Mouse (Mus musculus): Measurements from ENCODE around the gene Coq9. TPM values are rescaled to one million over a fixed set of nuclear protein-coding genes. Genes with fewer than 3 reads are reported as not detected.
"Not testable (repeated sequence)": the region's sequence is repeated elsewhere in the genome, so short reads cannot be mapped to it uniquely, and the experiment has no call there.

Coq9 gene
- total and polyA plus RNA-seq, 3 experiments: 91.9 to 169 TPM; not detected in 1

DNA sequence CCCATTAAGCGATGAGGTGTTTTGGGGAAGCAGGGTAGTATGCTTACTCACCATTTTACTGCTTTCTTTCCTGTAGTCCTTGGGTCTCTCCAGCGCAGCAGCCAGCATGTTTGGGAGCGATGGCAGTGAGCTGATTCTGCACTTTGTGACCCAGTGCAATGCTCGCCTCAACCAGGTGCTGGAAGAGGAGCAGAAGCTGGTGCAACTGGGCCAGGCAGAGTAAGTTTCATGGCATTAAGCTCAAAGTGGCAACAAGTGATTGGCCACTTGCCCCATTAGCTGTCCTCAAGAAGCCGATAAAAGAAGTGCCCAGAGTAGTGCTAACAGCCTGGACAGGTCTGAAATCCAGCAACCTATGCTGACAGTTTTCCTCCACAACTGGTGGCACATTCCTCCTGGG is 11.9 kb downstream of the Coq9 start:
- H3K4me3 ChIP-seq (ENCODE audit: control insufficient read depth in 1 of 2, insufficient read depth in 1 of 2, low read depth in 2 of 2, low read length in 2 of 2): no peak overlapping the region
- H3K27me3 ChIP-seq (ENCODE audit: control insufficient read depth in 1 of 2, insufficient read depth in 2 of 2, low read length in 2 of 2): no peaks in the 10 kb centered on the region
- peaks cover 0 to 10% of the 10 kb centered on the region in 2 experiments; a peak in 2 of 4 replicates for H3K36me3 ChIP-seq (ENCODE audit: control insufficient read depth in 1 of 2, insufficient read depth in 2 of 2, low read length in 2 of 2)
- no peaks in the 10 kb centered on the region for H3K9me3 ChIP-seq (replicated peaks; ENCODE audit: insufficient read depth, low read length)
- no peak overlapping the region for H3K27ac ChIP-seq (ENCODE audit: control insufficient read depth, low read depth, low read length)
- H3K4me1 ChIP-seq (ENCODE audit: control insufficient read depth in 1 of 2, insufficient read depth in 2 of 2, low read length in 2 of 2): no peaks in the 10 kb centered on the region
- no peak overlapping the region for H3K9ac ChIP-seq (ENCODE audit: control insufficient read depth, low read depth, low read length, poor library complexity, severe bottlenecking)
- TF ChIP-seq ZMIZ1 (IDR thresholded peaks at IDR 0.05; ENCODE audit: low read depth, low read length) (no peak), MAFK (IDR thresholded peaks at IDR 0.05; ENCODE audit: borderline replicate concordance, low read depth, low read length) (no peak), JUND (IDR thresholded peaks at IDR 0.05; ENCODE audit: low read depth, low read length) (no peak), POLR2A (IDR thresholded peaks at IDR 0.05; ENCODE audit: control insufficient read depth in 1 of 2, insufficient read depth in 1 of 2, low read depth in 1 of 2, low read length in 2 of 2, poor library complexity in 1 of 2) (no peak)
- no peak for DNase-seq (ENCODE audit: low read depth, low spot score)
- H3K79me2 ChIP-seq (ENCODE audit: control insufficient read depth, insufficient read depth, low read length, poor library complexity): no peaks in the 10 kb centered on the region

DNA sequence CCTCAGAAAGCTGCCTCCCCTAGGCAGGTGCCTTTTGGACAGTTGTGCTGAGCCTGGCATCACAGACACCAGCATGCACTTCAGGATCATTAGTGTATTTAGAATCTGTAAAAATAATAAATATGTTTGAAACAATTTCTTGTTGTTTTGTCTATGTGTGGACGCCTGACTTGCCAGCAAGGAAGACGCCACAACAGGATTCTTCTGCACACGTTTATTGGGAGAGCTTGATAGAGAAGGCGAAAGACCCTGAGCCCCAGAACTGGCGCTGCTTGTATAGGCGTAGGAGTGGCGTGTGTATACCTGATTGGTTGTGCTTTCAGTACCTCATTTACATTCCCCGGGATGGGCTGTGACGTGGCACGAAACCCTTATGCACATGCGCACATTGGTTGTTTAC is 16.6 kb downstream of the Coq9 start:
- H3K9me3 ChIP-seq (replicated peaks; ENCODE audit: insufficient read depth, low read length); H3K4me3 ChIP-seq (ENCODE audit: control insufficient read depth in 1 of 2, insufficient read depth in 1 of 2, low read depth in 2 of 2, low read length in 2 of 2); H3K27me3 ChIP-seq (ENCODE audit: control insufficient read depth in 1 of 2, insufficient read depth in 2 of 2, low read length in 2 of 2); DNase-seq (ENCODE audit: low read depth, low spot score); H3K27ac ChIP-seq (ENCODE audit: control insufficient read depth, low read depth, low read length); H3K9ac ChIP-seq (ENCODE audit: control insufficient read depth, low read depth, low read length, poor library complexity, severe bottlenecking); H3K36me3 ChIP-seq (ENCODE audit: control insufficient read depth in 1 of 2, insufficient read depth in 2 of 2, low read length in 2 of 2); H3K4me1 ChIP-seq (ENCODE audit: control insufficient read depth in 1 of 2, insufficient read depth in 2 of 2, low read length in 2 of 2): not testable (repeated sequence)
- peaks cover 17% of the 10 kb centered on the region for H3K79me2 ChIP-seq (ENCODE audit: control insufficient read depth, insufficient read depth, low read length, poor library complexity)

- no peaks in the 10 kb centered on the region for H3K27me3 ChIP-seq (ENCODE audit: control insufficient read depth in 1 of 2, insufficient read depth in 2 of 2, low read length in 2 of 2)
- no peaks in the 10 kb centered on the region for H3K4me1 ChIP-seq (ENCODE audit: control insufficient read depth in 1 of 2, insufficient read depth in 2 of 2, low read length in 2 of 2)
- peak overlapping the region; percentile 67 to 97 for H3K4me3 ChIP-seq (ENCODE audit: control insufficient read depth in 1 of 2, insufficient read depth in 1 of 2, low read depth in 2 of 2, low read length in 2 of 2)
- peak overlapping the region; percentile 32; the same call in 1 of the 2 replicates for H3K27ac ChIP-seq (ENCODE audit: control insufficient read depth, low read depth, low read length)
- no peaks in the 10 kb centered on the region for H3K9me3 ChIP-seq (replicated peaks; ENCODE audit: insufficient read depth, low read length)
- TF ChIP-seq POLR2AphosphoS5 (IDR thresholded peaks at IDR 0.05; ENCODE audit: borderline replicate concordance, low read depth, low read length) (no peak), MEF2A (IDR thresholded peaks at IDR 0.05; ENCODE audit: extremely low read depth, insufficient replicate concordance, low read depth, low read length, poor library complexity, severe bottlenecking) (no peak), RCOR1 (IDR thresholded peaks at IDR 0.05; ENCODE audit: low read depth, low read length) (no peak), MAX (IDR thresholded peaks at IDR 0.05; ENCODE audit: low read length) (no peak), ETS1 (IDR thresholded peaks at IDR 0.05; ENCODE audit: low read depth, low read length) (no peak), ZMIZ1 (IDR thresholded peaks at IDR 0.05; ENCODE audit: low read depth, low read length) (no peak), TAL1 (IDR thresholded peaks at IDR 0.05; ENCODE audit: low read length) (no peak), BHLHE40 (IDR thresholded peaks at IDR 0.05; ENCODE audit: borderline replicate concordance, low read depth, low read length) (no peak), POLR2A (IDR thresholded peaks at IDR 0.05; ENCODE audit: control insufficient read depth in 1 of 2, insufficient read depth in 1 of 2, low read depth in 1 of 2, low read length in 2 of 2, poor library complexity in 1 of 2) (no peak), CTCF (IDR thresholded peaks at IDR 0.05 in 2 of 3, conservative IDR thresholded peaks at IDR 0.05 in 1 of 3; ENCODE audit: control insufficient read depth in 1 of 3, insufficient read depth in 1 of 3, low read depth in 2 of 3, low read length in 3 of 3, poor library complexity in 1 of 3, severe bottlenecking in 1 of 3) (no peak), TBP (IDR thresholded peaks at IDR 0.05; ENCODE audit: low read depth, low read length) (no peak), JUND (IDR thresholded peaks at IDR 0.05; ENCODE audit: low read depth, low read length) (no peak), NELFE (IDR thresholded peaks at IDR 0.05; ENCODE audit: low read depth, low read length) (no peak), KAT2A (conservative IDR thresholded peaks at IDR 0.05; ENCODE audit: low read depth, low read length) (no peak)
- H3K79me2 ChIP-seq (ENCODE audit: control insufficient read depth, insufficient read depth, low read length, poor library complexity): peaks cover 17% of the 10 kb centered on the region
- H3K9ac ChIP-seq (ENCODE audit: control insufficient read depth, low read depth, low read length, poor library complexity, severe bottlenecking): peak overlapping the region; percentile 82
- DNase-seq (ENCODE audit: low read depth, low spot score): no peak
- peaks cover 4 to 10% of the 10 kb centered on the region in 2 experiments for H3K36me3 ChIP-seq (ENCODE audit: control insufficient read depth in 1 of 2, insufficient read depth in 2 of 2, low read length in 2 of 2)
Observed at GRCm38 (mm10) chr8:94857011-94857345, 18.9 kb downstream of the Coq9 start.

Data from MEL (cell line).